Mouse (Mus musculus) frontal cortex, adult 2 months (tissue): ENCODE measurements around the gene 2310057J18Rik. TPM values are rescaled to one million over a fixed set of nuclear protein-coding genes. Genes with fewer than 3 reads are reported as not detected.
A peak's percentile ranks its signal among the peaks of the same experiment; 100 is the strongest.
"Not testable (repeated sequence)": the region's sequence is repeated elsewhere in the genome, so short reads cannot be mapped to it uniquely, and the experiment has no call there.

Experiments used
- DNase-seq, 2 experiments: peaks; one replicate each; pipeline ENCODE4 v3.0.0; 2022; ENCODE audit warnings: low spot score in 1 of 2; ENCODE audit errors: extremely low spot score in 1 of 2
- polyA plus RNA-seq: library from polyadenylated mRNA; depleted of rRNA; stranded (reverse); fragments of >200 nt; gene quantifications from 2 replicates; pipeline ENCODE4 v1.2.3, GENCODE M21; 2012; rRNA removed

Gene 2310057J18Rik
- not detected in 2 replicates for polyA plus RNA-seq

DNA sequence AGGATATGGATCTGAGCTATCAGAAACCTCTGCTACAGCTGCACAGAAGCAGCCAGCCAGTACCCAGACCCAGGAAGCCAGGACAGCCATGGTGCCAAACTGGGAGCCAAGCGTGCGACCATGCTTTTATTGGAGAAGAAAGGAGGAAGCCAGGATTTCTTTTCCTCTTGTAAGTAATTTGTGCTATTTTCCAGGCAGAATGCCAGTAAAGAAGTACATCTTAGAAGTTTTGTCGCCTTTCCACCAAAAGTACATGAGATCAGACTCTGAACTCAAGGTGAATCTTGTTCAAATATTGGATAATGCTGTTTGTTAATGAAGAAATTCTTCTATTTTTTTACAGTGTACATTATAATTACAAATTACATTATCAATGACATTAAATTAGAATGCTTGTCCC lies at the start of gene 2310057J18Rik:
Gene 2310057J18Rik, minus strand, starts transcription at position 101 of the 400 bp plus-strand sequence.
- no peak for DNase-seq

GRCm38 (mm10) chr10:29029960-29030359 lies 43.9 kb upstream of the 2310057J18Rik start:
- DNase-seq, result not testable (repeated sequence)

DNA sequence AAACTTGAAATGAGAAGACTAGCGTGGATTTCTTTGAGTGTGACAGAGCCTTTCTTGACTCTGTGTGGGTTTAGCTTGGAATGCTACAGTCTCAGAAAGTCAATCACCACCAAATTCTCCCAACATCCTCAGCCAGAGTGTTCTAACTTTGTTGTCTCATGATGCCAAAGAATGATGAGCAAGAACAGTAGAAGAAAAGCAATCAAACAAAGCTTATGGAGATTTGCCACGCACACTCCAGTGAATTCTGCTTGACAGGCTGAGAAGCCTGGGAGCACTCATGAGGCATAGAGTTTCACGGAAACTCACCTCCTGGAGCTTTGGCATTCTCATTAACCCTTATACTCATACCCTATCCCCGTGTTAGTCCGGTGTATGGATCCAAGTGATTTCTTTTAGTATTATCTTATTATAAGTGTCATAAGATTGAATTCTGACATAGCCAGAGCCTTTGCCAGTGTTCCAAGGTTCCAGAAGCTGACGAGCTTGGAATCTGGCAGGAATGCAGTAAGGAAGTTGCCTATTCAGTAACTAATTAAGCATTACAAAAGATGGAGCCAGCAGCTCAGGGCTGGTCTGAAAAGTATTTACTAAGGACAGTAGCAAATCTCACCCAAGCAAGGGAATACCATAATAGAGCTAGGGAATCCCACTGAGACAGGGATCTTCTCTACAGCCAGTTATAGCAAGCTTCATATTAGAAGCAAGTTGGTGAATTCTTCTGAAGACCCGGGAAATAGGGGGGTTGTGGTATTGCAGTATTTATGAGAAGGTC lies 33.6 kb upstream of the 2310057J18Rik start:
- DNase-seq, result no peak

DNA sequence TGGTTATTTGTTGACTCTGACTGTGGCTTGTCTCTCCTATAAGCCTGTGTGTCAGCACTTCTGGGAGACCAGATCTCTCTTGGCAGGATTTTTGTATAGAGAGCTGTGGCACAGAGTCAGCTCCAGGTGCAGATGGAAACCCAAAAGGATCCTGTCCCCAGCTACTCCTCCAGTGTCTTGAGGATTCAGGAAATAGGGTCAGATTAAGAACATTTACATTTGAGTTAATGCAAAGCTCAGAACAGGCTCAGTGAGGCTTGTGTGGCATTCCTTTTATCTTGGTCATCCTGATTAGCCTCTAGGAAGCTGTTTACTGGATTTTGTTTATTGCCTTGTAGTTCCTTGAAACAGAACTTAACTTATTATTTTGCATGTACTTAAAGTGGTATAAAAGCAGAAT lies 11.7 kb upstream of the 2310057J18Rik start:
- no peak for DNase-seq

GRCm38 (mm10) chr10:28988990-28989389 lies 2.9 kb upstream of the 2310057J18Rik start:
- DNase-seq, result no peak

- no peak for DNase-seq
Measured at GRCm38 (mm10) chr10:28968189-28968588, 17.9 kb downstream of the 2310057J18Rik start.

DNA sequence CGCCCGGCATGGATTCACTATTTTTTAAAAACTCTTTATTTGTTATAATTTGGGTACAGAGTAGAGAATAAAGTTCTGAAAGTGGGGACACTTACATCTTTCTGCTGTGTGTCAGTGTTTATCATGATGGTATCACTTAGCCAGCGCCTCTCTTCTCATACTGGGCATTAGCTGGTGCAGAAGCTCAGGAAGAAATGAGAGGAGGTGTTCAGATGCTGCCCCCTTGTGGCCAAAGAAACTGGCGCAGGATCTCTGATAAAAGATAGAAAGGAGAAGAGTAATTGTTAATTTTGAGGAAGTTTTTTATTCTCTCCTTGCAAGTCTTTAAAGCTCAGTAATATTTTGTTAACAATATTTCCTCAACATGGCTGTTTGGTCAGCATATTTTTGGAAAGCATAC lies 31.0 kb downstream of the 2310057J18Rik start:
- DNase-seq, result peak; percentile 25 to 89

GRCm38 (mm10) chr10:28954515-28954914 lies 31.6 kb downstream of the 2310057J18Rik start:
- peak in 1 of 2 experiments; percentile 11 for DNase-seq

Other genes with a start within 250 kb of the 2310057J18Rik start
- gene Soga3, start 157.5 kb upstream of the 2310057J18Rik start, polyA plus RNA-seq, result 42.3 and 42.4 TPM in 2 replicates
- gene Gm49353, start 212.7 kb upstream of the 2310057J18Rik start, polyA plus RNA-seq, result 6.8 and 9.3 TPM in 2 replicates
- gene 9330159F19Rik, start 225.3 kb upstream of the 2310057J18Rik start, polyA plus RNA-seq, result 56.4 and 60.4 TPM in 2 replicates